Mouse (Mus musculus) urinary bladder, postnatal 4 days (tissue): ENCODE data around the gene Armc3.
A peak's percentile ranks its signal among the peaks of the same experiment; 100 is the strongest.
"Not testable (repeated sequence)": the region's sequence is repeated elsewhere in the genome, so short reads cannot be mapped to it uniquely, and the experiment has no call there.

ENCODE experiments used
- DNase-seq, 2 experiments: peaks; one replicate each; pipeline ENCODE4 v3.0.0; 2021 to 2022; ENCODE audit warnings: low spot score in 2 of 2

Armc3 gene

GRCm38 (mm10) chr2:19274583-19274982 lies 75.5 kb downstream of the Armc3 start:
- DNase-seq: no peak

GRCm38 (mm10) chr2:19275602-19276539 lies 76.8 kb downstream of the Armc3 start:
- DNase-seq: peak; percentile 66 to 84

GRCm38 (mm10) chr2:19280331-19280730 lies 81.2 kb downstream of the Armc3 start:
- DNase-seq: no peak

GRCm38 (mm10) chr2:19292366-19292765 lies 93.3 kb downstream of the Armc3 start:
- DNase-seq: no peak

- no peak for DNase-seq
Measured at GRCm38 (mm10) chr2:19300345-19301089, 101.4 kb downstream of the Armc3 start.

GRCm38 (mm10) chr2:19301251-19301650 lies 102.1 kb downstream of the Armc3 start:
- DNase-seq: no peak

- not testable (repeated sequence) for DNase-seq
Measured at GRCm38 (mm10) chr2:19303087-19303486, 104.0 kb downstream of the Armc3 start.

GRCm38 (mm10) chr2:19310498-19310897 lies 111.4 kb downstream of the Armc3 start:
- DNase-seq: no peak

GRCm38 (mm10) chr2:19316056-19316455 lies 117.0 kb downstream of the Armc3 start:
- no peak for DNase-seq

- DNase-seq: no peak
Measured at GRCm38 (mm10) chr2:19316691-19317090, 117.6 kb downstream of the Armc3 start.

GRCm38 (mm10) chr2:19317151-19317812 lies 118.2 kb downstream of the Armc3 start:
- not testable (repeated sequence) for DNase-seq

GRCm38 (mm10) chr2:19318499-19318898 lies 119.4 kb downstream of the Armc3 start:
- no peak for DNase-seq

- no peak for DNase-seq
Measured at GRCm38 (mm10) chr2:19319284-19319683, 120.2 kb downstream of the Armc3 start.

GRCm38 (mm10) chr2:19322448-19322847 lies 123.3 kb downstream of the Armc3 start:
- no peak for DNase-seq

GRCm38 (mm10) chr2:19326376-19326775 lies 127.3 kb downstream of the Armc3 start:
- no peak for DNase-seq

GRCm38 (mm10) chr2:19327811-19328210 lies 128.7 kb downstream of the Armc3 start:
- DNase-seq: no peak

GRCm38 (mm10) chr2:19343901-19344635 lies 145.0 kb downstream of the Armc3 start:
- DNase-seq: no peak

- DNase-seq: peak; percentile 75 to 89
Measured at GRCm38 (mm10) chr2:19344636-19345413, 145.7 kb downstream of the Armc3 start.

- no peak for DNase-seq
Measured at GRCm38 (mm10) chr2:19345414-19345964, 146.4 kb downstream of the Armc3 start.

- no peak for DNase-seq
Measured at GRCm38 (mm10) chr2:19348454-19348853, 149.4 kb downstream of the Armc3 start.
